Mouse (Mus musculus) bone marrow, adult 2 months (tissue): ENCODE results near the gene Btd. TPM values are rescaled to one million over a fixed set of nuclear protein-coding genes. Genes with fewer than 3 reads are reported as not detected.

ENCODE experiments used
- H3K27ac ChIP-seq: fragments of 200-500 bp; 2 replicates; pipeline ENCODE4 v1.5.1; 2012; ENCODE audit warnings: low read depth, mild to moderate bottlenecking, control low read depth, inconsistent platforms, low read length; ENCODE audit not compliant: control insufficient read depth, poor library complexity, insufficient read depth
- H3K4me1 ChIP-seq: fragments of 200-500 bp; 2 replicates; pipeline ENCODE4 v1.6.1; 2011; ENCODE audit warnings: low read length; ENCODE audit not compliant: control insufficient read depth, insufficient read depth
- H3K4me3 ChIP-seq: fragments of 200-500 bp; replicated peaks from 2 replicates; pipeline ENCODE3; 2011; ENCODE audit warnings: mild to moderate bottlenecking, low read depth, low read length, control low read depth; ENCODE audit not compliant: control insufficient read depth
- CTCF ChIP-seq: fragments of 200-500 bp; IDR thresholded peaks from 2 replicates; pipeline ENCODE4 v1.5.1; 2011; ENCODE audit warnings: low read length, control low read depth; ENCODE audit not compliant: control insufficient read depth, insufficient read depth
- POLR2A ChIP-seq: fragments of 200-500 bp; IDR thresholded peaks from 2 replicates; pipeline ENCODE4 v1.6.1; 2011; ENCODE audit warnings: low read depth, mild to moderate bottlenecking, control low read depth, low read length, borderline replicate concordance; ENCODE audit not compliant: control insufficient read depth
- WGBS: fragments of 180-500 bp; shearing (Covaris S2); methylation state at CpG from one replicate; pipeline ENCODE4 v1.1.7; 2018; 5-methylcytosine and 5-hydroxymethylcytosine counted together
- polyA plus RNA-seq: library from polyadenylated mRNA; stranded (reverse); fragments of >200 nt; gene quantifications from 2 replicates; pipeline ENCODE4 v1.2.4, GENCODE M21; 2011; ENCODE audit warnings: low replicate concordance; ENCODE audit not compliant: missing spikeins, insufficient read depth, insufficient read length

Btd gene
- polyA plus RNA-seq, 1 experiment, result 2.5 TPM

GRCm38 (mm10) chr14:31659501-31660181 is 18.8 kb downstream of the Btd start:
- 56% methylated on average over 10 of the region's 10 CpGs for WGBS
- Histone ChIP-seq H3K4me1 (peaks cover 6% of the 10 kb centered on the region), H3K27ac (no peak overlapping the region), H3K4me3 (no peak overlapping the region)
- TF ChIP-seq CTCF (no peak), POLR2A (no peak)

- no peak overlapping the region for H3K27ac ChIP-seq
- peaks cover 6% of the 10 kb centered on the region for H3K4me1 ChIP-seq
- no peak overlapping the region for H3K4me3 ChIP-seq
- TF ChIP-seq POLR2A (no peak), CTCF (no peak)
- WGBS, result 74% methylated on average over 7 of the region's 7 CpGs
Measured at GRCm38 (mm10) chr14:31660312-31661093, 19.7 kb downstream of the Btd start.

GRCm38 (mm10) chr14:31661671-31662554 is 21.1 kb downstream of the Btd start:
- H3K4me1 ChIP-seq, result peaks cover 8% of the 10 kb centered on the region
- H3K4me3 ChIP-seq, result peak overlapping the region; percentile 60
- TF ChIP-seq CTCF (no peak), POLR2A (peak; percentile 71; the same call in 1 of the 2 replicates)
- peak overlapping the region; percentile 83 for H3K27ac ChIP-seq
- 3% methylated on average over 44 of the region's 44 CpGs for WGBS

GRCm38 (mm10) chr14:31662555-31663211 is 21.9 kb downstream of the Btd start:
- Histone ChIP-seq H3K27ac (peak overlapping the region; percentile 83), H3K4me3 (no peak overlapping the region), H3K4me1 (peaks cover 9% of the 10 kb centered on the region)
- TF ChIP-seq POLR2A, result no peak
- no peak for TF ChIP-seq CTCF
- WGBS, result 37% methylated on average over 9 of the region's 9 CpGs

GRCm38 (mm10) chr14:31663376-31664099 is 22.7 kb downstream of the Btd start:
- H3K27ac ChIP-seq, result no peak overlapping the region
- 84% methylated on average over 13 of the region's 13 CpGs for WGBS
- H3K4me1 ChIP-seq, result peaks cover 9% of the 10 kb centered on the region
- TF ChIP-seq POLR2A (no peak), CTCF (no peak)
- no peak overlapping the region for H3K4me3 ChIP-seq

GRCm38 (mm10) chr14:31664100-31664902 is 23.5 kb downstream of the Btd start:
- TF ChIP-seq POLR2A (no peak), CTCF (no peak)
- 24% methylated on average over 18 of the region's 18 CpGs for WGBS
- H3K4me1 ChIP-seq, result peaks cover 10% of the 10 kb centered on the region
- H3K4me3 ChIP-seq, result no peak overlapping the region
- H3K27ac ChIP-seq, result peak overlapping the region; percentile 12; the same call in 1 of the 2 replicates
